Mouse (Mus musculus): Measurements from ENCODE around the gene Sept9. TPM values are rescaled to one million over a fixed set of nuclear protein-coding genes. Genes with fewer than 3 reads are reported as not detected.

The Sept9 gene
- polyA plus RNA-seq, 1 experiment from 2014 or later: 180 TPM

Other genes starting within 250 kb of the Sept9 start
- 67.2 and 67.6 TPM in 2 replicates for gene Sec14l1, start 84.5 kb upstream of the Sept9 start, polyA plus RNA-seq (2016; fragmentation: Nextera tagmentation; extraction: Ambion mirVana)